Mouse (Mus musculus): ENCODE data around the gene Arhgap42.

The Arhgap42 gene

DNA sequence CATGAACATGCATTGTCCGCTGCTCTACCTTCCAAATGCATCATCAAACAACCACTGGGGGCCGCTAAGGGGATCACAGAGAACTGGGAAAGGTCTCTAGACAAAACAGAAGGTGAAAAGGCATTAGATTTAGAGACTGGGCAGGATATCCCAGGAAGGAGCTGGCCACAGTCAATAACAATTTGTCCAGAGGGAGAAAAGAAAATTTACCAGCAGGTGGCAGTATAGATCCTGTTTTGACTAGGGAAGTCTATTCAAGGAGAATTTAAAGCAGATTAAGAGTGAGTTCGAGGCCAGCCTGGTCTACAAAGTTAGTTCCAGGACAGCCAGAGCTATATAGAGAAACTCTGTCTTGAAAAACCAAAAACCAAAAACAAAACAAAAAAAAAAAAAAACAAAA, 189.7 kb downstream of the Arhgap42 start:
- intact Hi-C loops (cut with DNase I): no loop called here

DNA sequence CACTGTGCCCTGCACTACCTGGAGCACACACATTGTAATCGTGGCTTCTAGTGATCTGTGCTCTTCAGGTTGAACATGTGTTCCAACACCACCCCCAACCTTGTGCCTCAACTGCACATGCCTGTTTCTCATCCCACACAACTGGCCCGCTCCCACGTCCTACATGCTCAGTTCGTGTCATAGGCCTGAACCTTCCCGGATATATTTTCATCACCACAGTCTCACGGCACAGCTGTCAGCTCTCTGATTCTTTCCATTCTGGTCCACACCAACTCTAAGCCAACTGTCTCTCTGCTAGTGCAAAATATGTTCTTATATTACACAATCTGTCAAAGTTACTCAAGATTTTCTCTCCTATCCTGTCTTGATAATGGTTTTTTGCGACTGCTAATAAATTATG, 197.9 kb downstream of the Arhgap42 start:
- intact Hi-C loops (cut with DNase I): no loop called here

DNA sequence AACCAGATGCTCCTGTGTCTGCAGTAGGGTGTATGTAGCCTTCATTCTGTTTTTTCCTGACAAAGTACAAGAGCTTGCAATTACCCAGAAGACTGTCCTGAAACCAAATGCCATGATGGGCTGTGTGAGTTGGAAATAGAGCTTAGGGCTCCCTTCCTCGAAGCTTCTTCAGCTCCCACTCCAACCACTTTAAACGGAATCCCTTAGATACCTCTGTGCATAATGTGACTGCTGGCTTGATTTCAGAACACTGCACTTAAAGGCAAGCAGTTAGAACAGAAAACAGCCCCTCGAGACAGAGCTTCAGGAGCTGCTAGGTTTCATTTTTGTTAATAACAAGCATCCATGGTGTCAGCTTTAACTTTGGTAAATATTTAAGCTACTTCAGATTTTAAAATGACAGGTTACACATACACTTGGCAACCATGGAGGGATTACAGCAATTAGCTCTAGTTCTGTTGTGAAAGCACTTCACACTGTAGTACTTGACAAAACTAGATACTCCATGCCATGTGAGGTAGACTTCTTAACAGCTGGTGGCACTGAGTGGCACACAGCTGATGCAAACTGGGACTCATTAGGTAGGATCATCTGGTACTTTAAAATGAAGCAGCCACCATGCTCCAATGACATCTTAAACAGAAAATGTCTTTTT, 201.8 kb downstream of the Arhgap42 start:
- intact Hi-C loops (cut with DNase I): no loop called here

DNA sequence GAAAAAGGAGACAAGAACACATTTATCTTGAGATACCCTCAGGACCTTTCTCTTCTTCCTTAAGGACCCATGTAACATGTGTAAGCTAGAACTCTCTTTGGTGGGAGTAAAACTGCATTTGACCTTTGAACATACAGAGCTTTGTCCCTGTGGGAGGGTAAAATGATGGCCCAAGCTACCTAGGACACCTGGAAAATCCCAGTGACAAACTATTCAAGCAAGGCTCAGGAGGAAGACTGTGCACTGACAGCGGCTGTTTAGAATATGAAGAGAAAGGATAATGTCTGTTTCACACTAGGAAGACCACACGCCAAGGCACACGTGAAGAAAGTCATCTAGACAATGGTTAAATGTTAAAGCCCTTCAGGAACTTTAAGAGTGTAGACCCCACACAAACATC, 211.0 kb downstream of the Arhgap42 start:
- intact Hi-C loops (cut with DNase I): no loop called here

DNA sequence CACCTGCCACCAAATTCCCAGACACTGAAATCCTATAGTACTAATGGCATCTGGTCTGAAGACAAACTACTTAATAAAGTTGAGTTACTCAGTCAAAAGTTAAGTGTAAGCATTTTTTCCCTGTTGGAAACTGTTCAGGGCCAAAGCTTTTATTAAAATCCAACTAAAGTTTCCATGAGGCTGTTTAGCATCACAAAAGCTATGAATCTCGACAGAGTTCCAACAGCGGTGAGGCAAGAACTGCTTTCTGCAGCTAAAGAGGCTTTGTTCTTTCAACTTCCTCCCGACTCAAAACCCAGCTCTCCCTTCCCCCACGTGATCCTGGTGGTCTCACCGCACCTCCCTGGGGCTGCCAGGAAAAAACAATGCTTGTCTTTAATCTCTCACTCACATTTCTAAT, 211.5 kb downstream of the Arhgap42 start:
- intact Hi-C loops (cut with DNase I): no loop called here

DNA sequence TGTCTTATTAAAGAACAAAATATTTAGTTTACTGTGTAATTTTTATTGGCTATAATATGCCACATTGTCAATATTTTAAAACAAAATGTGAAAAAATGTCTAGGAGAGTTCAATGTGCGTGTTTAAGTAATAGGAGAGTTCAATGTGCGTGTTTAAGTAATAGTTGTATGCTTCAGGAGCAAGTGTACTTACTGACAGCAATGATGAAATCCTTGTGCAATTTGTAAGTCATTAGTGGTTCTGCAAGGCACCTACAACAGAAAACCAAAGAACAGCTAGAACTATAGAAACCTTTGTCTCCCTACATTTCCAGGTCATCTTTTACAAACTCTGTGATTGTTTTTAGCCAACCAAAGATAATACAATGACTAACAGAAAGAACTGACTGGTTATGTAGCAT, 223.8 kb downstream of the Arhgap42 start:
- intact Hi-C loops (cut with DNase I): no loop called here

DNA sequence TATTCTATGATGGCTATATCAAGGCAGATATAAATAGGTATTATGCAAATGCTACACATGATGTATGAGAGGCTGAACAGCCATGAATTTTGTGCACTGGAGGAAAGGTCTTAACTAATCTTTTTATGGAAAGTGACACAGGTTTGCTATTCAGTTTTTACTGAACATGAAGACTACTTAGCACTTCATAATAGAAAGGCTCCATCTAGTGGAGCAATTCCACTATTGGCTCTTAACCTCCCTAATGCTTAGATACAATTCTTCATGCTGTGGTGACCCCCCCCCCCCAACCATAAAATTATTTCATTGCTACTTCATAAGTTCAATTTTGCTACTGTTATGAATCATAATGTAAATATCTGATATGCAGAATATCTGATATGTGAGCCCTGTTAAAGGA, 237.7 kb downstream of the Arhgap42 start:
- intact Hi-C loops (cut with DNase I): no loop called here

DNA sequence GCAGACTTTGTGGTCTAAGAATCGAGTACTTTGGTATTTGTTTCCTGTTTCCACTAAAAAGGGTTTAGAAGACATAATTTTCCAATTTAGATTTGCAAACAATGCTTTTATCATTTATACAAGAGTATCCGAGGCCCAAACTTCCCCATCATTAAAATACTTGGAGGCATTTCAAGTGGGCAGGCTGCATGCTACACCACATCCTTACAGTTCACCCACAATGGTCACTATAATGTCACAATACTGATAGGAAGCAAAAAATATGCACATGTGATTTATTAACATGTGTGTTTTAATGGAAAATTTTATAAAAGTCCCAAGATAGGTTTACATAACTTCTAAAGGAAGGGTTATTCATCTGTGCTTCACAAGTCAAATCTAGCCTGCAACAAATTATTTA, 242.4 kb downstream of the Arhgap42 start:
- intact Hi-C loops (cut with DNase I): no loop called here

DNA sequence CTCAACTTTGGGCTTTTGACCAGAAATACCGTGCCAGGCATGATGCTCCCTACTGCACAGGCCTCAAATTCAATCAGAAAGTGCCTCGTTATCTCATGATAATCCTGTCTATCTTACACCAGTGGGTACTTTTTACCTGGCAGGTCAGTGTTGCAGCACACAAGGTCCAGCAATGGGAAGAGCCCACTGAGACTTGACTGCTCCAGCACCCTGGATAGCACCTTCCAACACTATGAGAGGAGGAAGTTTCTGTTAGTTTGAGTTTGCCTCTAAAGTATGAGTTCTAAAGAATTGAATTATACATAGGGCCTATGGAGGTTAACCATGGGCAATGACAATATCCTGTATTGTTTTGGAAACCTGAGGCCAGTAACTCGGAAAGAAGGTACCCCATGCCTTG, 256.6 kb downstream of the Arhgap42 start:
- intact Hi-C loops (cut with DNase I): no loop called here

DNA sequence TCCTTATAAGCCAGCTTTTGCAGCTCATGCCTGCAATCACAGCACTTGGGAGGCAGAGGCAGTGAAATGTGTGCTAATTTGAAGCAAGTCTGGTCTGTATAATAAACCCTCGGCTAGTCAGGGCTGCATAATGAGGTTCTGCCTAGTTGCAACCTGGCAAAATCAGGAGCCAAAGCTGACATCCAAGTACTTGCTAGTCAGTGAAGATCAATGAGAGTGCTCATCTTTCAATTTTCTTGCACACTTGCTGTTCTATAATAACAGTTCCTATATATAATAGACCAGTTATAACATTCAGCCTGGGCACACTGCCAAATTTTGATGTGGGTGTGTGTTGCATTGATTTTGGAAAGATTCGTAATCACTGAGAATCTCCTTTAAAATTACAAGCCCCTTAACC, 261.1 kb downstream of the Arhgap42 start:
- intact Hi-C loops (cut with DNase I): no loop called here

DNA sequence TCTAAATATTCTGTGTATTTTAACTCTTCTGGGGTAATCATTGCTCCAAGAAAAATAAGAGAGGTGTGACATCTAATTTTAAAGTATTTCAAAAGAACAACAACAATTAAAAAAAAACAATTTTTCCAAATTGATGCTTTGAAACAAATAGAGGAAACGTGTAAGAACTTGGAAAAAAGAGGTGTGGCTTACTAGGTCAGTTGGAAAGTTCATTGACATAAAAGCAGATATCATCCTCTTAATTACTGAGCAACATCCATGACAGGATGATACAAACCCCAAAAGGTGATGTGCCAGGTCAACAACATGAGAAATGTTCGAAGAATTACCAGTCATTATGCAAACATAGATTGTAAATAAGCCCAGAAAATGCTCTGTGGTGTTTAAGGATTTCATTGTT, 267.4 kb downstream of the Arhgap42 start, which contains the start of gene Gm16485:
TSS of gene Gm16485 (plus strand) at position 301 of the 400 bp plus-strand sequence.
- intact Hi-C loops (cut with DNase I): no loop called here

DNA sequence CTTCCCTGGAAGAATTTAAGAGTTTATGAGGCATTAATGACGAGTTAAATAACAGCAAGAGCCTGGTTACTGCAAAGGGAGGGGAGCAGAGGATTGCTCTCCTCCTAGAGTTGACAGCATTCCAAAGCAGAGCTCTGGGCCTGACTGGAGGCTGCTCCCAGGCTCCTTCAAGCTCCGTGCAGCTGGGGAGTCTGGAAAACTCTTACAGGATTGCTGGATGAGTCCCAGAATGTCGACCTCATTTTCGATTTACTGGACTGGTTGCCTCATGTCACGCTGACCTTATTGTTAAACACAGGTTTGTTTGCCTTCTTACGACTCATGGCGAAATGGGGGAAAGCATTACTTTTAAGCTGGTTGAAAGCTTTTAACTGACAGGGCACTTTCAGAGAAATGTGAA, 268.7 kb downstream of the Arhgap42 start:
- intact Hi-C loops (cut with DNase I): no loop called here

DNA sequence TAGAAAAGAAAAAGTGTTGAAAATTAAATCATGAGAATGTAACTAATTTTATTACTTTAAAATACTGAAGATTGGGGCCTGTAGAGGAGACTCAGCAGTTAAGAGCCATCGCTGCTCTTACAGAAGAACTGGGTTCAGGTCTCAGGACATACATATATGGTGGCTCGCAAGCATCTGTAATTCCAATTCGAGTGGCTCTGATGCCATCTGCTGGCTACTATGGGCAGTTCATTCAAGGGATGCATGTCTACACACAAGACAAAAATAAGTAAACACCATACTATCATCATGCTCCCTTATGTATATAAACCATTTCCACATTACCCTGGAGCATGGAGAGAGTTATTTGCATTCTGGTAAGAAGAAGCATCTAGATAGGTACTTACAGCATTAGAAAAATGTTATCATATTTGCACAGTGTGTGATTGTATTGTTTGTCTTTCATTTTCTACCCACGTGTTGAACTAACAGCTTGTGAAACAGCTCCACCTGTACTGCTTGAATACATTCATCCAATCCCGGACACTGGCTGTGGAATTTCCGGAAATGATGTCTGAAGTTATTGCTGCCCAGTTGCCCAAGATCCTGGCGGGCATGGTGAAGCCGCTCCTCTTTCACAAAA, 274.3 kb downstream of the Arhgap42 start:
- intact Hi-C loops (cut with DNase I): loop anchor here (1.0 to 2.0 kb wide), 2 partner anchors 264 to 738 kb away; no protein-coding TSS in a partner anchor

DNA sequence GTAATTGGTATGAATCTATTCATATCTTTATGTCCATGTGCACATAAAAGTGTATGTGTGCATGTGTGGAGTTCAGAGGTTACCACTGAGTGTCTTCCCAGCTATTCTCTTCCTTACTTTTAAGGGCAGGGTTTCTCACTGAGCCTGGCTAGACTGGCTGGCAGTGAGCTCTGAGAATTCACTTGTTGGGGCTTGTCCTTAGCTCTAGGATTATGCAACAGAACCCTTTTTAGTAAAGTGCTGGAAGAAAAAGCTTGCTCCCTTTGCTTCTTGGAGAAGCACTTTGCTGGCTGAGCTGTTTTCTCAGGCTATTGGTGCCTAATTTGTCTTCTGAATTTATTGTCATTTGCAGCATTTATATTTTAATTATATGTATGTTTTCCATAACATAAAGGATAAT, 285.6 kb downstream of the Arhgap42 start:
- intact Hi-C loops (cut with DNase I): no loop called here

Measured in adrenal gland (tissue).